Mouse (Mus musculus): ENCODE data around the gene Dpp6. TPM values are rescaled to one million over a fixed set of nuclear protein-coding genes. Genes with fewer than 3 reads are reported as not detected.

Gene Dpp6
- polyA plus RNA-seq, 1 experiment from 2014 or later = 15.0 TPM

GRCm38 (mm10) chr5:27375841-27376240 is 558.8 kb downstream of the Dpp6 start:
- Histone ChIP-seq H3K9me3 (no peaks in the 10 kb centered on the region), H3K4me1 (no peaks in the 10 kb centered on the region), H3K4me3 (replicated peaks) (no peak overlapping the region), H3K27me3 (no peaks in the 10 kb centered on the region), H3K4me2 (no peak overlapping the region), H3K36me3 (replicated peaks) (no peaks in the 10 kb centered on the region), H3K27ac (no peak overlapping the region), H3K9ac (no peak overlapping the region)
- ATAC-seq (ENCODE audit: low FRiP score) = no peak
- WGBS = 93% methylated on average over 3 of the region's 3 CpGs

DNA sequence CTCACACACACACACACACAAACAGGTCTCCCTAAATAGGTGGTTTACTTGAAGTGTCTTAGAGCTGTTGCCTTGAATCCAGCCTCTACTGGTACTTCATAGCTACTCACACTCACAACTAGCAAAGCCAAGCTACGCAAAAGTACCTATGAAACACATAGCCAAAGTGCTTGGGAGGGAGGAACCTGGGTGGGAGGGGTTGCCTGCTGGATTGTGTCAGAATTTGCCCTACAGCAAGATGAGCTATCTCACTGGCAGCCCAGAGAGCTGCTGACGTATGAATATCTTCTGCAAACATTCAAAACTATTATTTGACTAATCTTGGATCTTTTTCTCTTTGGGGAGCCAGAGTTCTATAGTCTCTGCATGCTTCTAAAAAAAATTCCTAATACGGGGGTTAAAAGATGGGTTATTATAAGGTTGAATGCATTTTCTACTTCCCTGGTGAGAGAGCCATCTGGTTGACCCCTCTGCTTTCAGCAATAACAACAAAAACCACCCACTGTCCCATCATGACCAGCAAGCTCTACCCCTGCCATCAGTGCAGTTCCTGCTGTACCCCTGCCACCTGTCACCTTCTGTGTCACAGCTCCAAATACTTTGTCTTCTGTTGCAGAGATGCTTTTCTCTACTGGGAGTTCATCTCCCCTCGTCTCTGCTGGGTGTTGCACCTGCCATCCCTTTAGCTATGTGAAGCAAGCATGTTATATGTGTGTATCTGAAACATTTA is 563.8 kb downstream of the Dpp6 start:
- no peaks in the 10 kb centered on the region for H3K27me3 ChIP-seq

GRCm38 (mm10) chr5:27398371-27398770 is 581.4 kb downstream of the Dpp6 start:
- Histone ChIP-seq H3K4me1 (no peaks in the 10 kb centered on the region), H3K9ac (no peak overlapping the region), H3K4me3 (replicated peaks) (no peak overlapping the region), H3K4me2 (no peak overlapping the region), H3K9me3 (no peaks in the 10 kb centered on the region), H3K27ac (no peak overlapping the region), H3K27me3 (no peaks in the 10 kb centered on the region), H3K36me3 (replicated peaks) (no peaks in the 10 kb centered on the region)
- 84% methylated on average over 3 of the region's 3 CpGs for WGBS
- no peak for ATAC-seq (ENCODE audit: low FRiP score)

More for the DNA sequence above, 563.8 kb downstream of the Dpp6 start:
- H3K9me3 ChIP-seq = no peaks in the 10 kb centered on the region
- H3K4me2 ChIP-seq = no peak overlapping the region
- no peak overlapping the region for H3K4me3 ChIP-seq (replicated peaks)
- H3K27ac ChIP-seq = no peak overlapping the region
- H3K36me3 ChIP-seq (replicated peaks) = no peaks in the 10 kb centered on the region
- no peak overlapping the region for H3K9ac ChIP-seq
- WGBS = 82% methylated on average over 4 of the region's 4 CpGs
- H3K4me1 ChIP-seq = no peaks in the 10 kb centered on the region
- ATAC-seq (ENCODE audit: low FRiP score) = no peak

DNA sequence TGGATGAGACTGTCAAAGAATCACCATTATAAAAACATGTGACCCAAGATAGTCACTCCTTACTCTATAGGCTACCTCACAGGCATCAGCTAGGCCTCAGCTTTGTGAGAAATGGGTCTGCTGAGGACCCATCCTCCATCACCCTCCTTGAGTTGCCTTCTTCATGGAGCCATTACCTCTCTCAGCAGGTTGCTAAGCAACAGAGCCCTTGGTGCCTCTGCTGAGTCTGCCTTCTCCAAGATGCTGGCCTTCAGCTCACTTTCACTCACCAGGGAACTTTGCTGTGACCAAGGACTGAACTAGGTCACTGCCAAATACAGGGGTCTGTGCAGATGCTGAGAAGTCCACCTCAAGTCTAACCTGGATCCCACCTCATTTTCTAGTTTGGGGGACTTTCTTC is 582.1 kb downstream of the Dpp6 start:
- Histone ChIP-seq H3K4me3 (replicated peaks) (no peak overlapping the region), H3K4me2 (no peak overlapping the region), H3K9me3 (no peaks in the 10 kb centered on the region), H3K36me3 (replicated peaks) (no peaks in the 10 kb centered on the region), H3K27me3 (no peaks in the 10 kb centered on the region), H3K9ac (no peak overlapping the region), H3K27ac (no peak overlapping the region), H3K4me1 (no peaks in the 10 kb centered on the region)
- no peak for ATAC-seq (ENCODE audit: low FRiP score)

DNA sequence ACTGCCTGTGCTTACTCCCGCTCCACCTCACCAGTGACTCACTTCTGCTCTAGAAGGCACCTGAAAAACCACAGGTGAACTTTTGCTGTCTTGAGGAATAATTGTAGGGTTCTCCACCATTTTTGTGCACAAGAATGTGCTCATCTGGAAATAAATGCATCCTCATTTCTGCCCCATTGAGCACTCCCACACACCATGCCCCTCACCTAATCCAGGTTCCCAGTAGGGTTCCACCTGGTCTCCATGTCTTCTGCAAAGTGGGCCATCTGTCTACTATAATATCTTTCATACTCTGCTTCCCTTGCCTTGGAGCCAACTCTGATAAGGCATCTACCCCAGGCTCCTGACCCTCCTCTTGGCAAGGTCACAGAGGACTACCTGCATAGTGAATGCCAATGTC is 585.6 kb downstream of the Dpp6 start:
- no peaks in the 10 kb centered on the region for H3K9me3 ChIP-seq
- no peak overlapping the region for H3K4me2 ChIP-seq
- no peak overlapping the region for H3K4me3 ChIP-seq (replicated peaks)
- WGBS = 94% methylated on average over 1 of the region's 1 CpGs
- H3K9ac ChIP-seq = no peak overlapping the region
- ATAC-seq (ENCODE audit: low FRiP score) = no peak
- no peak overlapping the region for H3K27ac ChIP-seq
- no peaks in the 10 kb centered on the region for H3K4me1 ChIP-seq
- H3K36me3 ChIP-seq (replicated peaks) = no peaks in the 10 kb centered on the region
- no peaks in the 10 kb centered on the region for H3K27me3 ChIP-seq

GRCm38 (mm10) chr5:27408854-27409253 is 591.9 kb downstream of the Dpp6 start:
- Histone ChIP-seq H3K27ac (no peak overlapping the region), H3K27me3 (no peaks in the 10 kb centered on the region), H3K36me3 (replicated peaks) (no peaks in the 10 kb centered on the region), H3K4me2 (no peak overlapping the region), H3K9ac (no peak overlapping the region), H3K4me3 (replicated peaks) (no peak overlapping the region), H3K4me1 (no peaks in the 10 kb centered on the region), H3K9me3 (no peaks in the 10 kb centered on the region)
- WGBS = 83% methylated on average over 7 of the region's 7 CpGs
- no peak for ATAC-seq (ENCODE audit: low FRiP score)

DNA sequence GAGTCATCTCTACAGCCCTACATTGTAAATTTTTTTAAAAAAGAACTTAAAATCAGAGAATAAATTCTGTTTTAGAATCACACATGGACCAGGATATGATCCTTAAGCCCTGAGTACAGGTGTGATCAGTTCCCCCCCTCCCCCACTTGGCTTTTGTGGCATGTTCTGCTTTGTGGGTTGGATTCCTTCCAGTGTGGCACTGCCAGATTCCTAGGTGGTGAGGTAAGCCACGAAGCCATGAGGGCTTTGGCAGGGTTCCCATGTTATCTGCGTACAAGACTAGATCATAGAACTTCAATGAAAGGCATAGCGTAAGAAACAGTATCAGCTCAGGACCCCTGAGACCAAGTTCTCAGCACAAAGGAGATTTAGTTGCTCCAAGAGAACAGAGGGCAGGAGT is 596.0 kb downstream of the Dpp6 start:
- 69% methylated on average over 3 of the region's 3 CpGs for WGBS
- Histone ChIP-seq H3K4me1 (no peaks in the 10 kb centered on the region), H3K27me3 (no peaks in the 10 kb centered on the region), H3K9me3 (no peaks in the 10 kb centered on the region), H3K4me2 (no peak overlapping the region), H3K36me3 (replicated peaks) (no peaks in the 10 kb centered on the region), H3K4me3 (replicated peaks) (no peak overlapping the region), H3K9ac (no peak overlapping the region), H3K27ac (no peak overlapping the region)
- no peak for ATAC-seq (ENCODE audit: low FRiP score)

DNA sequence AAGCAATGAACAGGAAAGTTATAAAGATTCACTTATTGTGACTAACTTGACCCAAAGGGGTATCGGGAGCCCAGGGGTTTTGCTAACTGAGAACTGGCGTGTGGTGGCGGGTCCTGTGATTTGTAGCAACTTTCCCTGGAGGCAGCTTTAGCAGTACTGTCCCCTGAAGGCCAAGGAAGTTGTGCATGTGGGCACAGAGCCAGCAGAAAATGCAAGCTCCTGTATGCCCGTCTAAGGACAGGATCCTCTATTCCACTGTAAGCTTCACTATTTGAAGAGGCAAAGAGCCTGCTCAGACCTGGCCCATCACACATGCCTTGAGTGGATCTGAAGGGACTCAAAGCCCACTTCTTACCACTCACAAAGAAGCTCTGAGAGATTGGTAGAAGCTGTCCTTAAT is 598.5 kb downstream of the Dpp6 start:
- H3K4me2 ChIP-seq = no peak overlapping the region
- no peaks in the 10 kb centered on the region for H3K9me3 ChIP-seq
- no peak overlapping the region for H3K4me3 ChIP-seq (replicated peaks)
- H3K4me1 ChIP-seq = no peaks in the 10 kb centered on the region
- no peaks in the 10 kb centered on the region for H3K27me3 ChIP-seq
- no peak overlapping the region for H3K27ac ChIP-seq
- no peak for ATAC-seq (ENCODE audit: low FRiP score)
- no peak overlapping the region for H3K9ac ChIP-seq
- WGBS = 88% methylated on average over 4 of the region's 4 CpGs
- H3K36me3 ChIP-seq (replicated peaks) = no peaks in the 10 kb centered on the region

GRCm38 (mm10) chr5:27416571-27416970 is 599.6 kb downstream of the Dpp6 start:
- ATAC-seq (ENCODE audit: low FRiP score) = no peak
- Histone ChIP-seq H3K27me3 (no peaks in the 10 kb centered on the region), H3K9ac (no peak overlapping the region), H3K4me3 (replicated peaks) (no peak overlapping the region), H3K36me3 (replicated peaks) (no peaks in the 10 kb centered on the region), H3K9me3 (no peaks in the 10 kb centered on the region), H3K4me1 (no peaks in the 10 kb centered on the region), H3K4me2 (no peak overlapping the region), H3K27ac (no peak overlapping the region)
- WGBS = 68% methylated on average over 4 of the region's 4 CpGs

DNA sequence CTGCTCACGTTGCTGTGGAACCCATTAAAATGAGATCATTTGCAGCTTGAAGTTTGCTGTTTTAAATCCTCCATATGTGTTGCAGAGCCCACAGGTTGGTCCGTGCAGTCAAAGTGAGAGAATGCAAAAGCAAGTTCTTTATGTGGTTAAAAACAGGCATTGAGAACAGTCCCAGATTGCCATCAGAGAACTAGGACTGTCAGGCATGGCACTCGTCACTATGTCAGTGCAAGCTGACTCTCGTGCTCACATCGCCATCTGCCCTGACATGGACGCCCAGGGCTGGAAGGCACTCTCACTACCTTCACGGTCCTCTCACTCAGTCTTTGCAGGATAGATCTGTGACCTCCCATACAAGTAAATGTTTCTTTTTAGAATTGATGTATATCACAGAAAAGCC is 600.4 kb downstream of the Dpp6 start:
- 82% methylated on average over 7 of the region's 7 CpGs for WGBS
- no peak for ATAC-seq (ENCODE audit: low FRiP score)
- no peak overlapping the region for H3K9ac ChIP-seq
- H3K27me3 ChIP-seq = no peaks in the 10 kb centered on the region
- no peaks in the 10 kb centered on the region for H3K4me1 ChIP-seq
- no peaks in the 10 kb centered on the region for H3K9me3 ChIP-seq
- no peak overlapping the region for H3K27ac ChIP-seq
- no peaks in the 10 kb centered on the region for H3K36me3 ChIP-seq (replicated peaks)
- H3K4me2 ChIP-seq = no peak overlapping the region
- no peak overlapping the region for H3K4me3 ChIP-seq (replicated peaks)

GRCm38 (mm10) chr5:27418856-27419255 is 601.9 kb downstream of the Dpp6 start:
- Histone ChIP-seq H3K9me3 (no peaks in the 10 kb centered on the region), H3K4me2 (no peak overlapping the region), H3K4me3 (replicated peaks) (no peak overlapping the region), H3K27ac (no peak overlapping the region), H3K4me1 (no peaks in the 10 kb centered on the region), H3K27me3 (no peaks in the 10 kb centered on the region), H3K36me3 (replicated peaks) (no peaks in the 10 kb centered on the region), H3K9ac (no peak overlapping the region)
- ATAC-seq (ENCODE audit: low FRiP score) = no peak
- 79% methylated on average over 1 of the region's 1 CpGs for WGBS

DNA sequence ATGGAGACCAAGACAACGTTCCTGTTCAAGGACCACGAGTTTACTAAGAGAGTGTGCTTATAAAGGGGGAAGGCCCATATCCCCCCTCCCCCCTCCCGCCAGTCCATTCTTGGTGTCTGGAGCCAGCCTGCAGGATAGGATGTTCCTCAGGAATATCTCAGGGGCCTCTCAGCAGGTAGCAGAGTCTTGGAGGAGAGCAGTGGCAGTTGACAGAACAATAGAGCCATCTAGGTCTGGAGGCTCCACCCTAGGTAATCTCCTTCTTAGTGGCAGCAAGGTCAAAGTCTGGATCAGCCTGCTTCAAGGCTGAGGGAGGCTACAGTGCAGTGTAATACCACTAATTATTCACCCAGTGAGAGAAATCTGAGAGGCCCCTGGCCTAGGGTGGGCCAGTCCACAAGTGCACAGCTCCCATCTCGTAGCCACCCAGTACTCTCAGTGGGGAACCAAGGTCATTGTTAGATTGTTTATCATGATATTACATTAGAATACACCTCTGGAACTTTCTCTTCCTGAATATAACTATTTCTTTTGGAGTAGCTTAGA is 604.2 kb downstream of the Dpp6 start:
- Histone ChIP-seq H3K27ac (no peak overlapping the region), H3K4me3 (replicated peaks) (no peak overlapping the region), H3K9me3 (no peaks in the 10 kb centered on the region), H3K4me1 (no peaks in the 10 kb centered on the region), H3K36me3 (replicated peaks) (no peaks in the 10 kb centered on the region), H3K9ac (no peak overlapping the region), H3K27me3 (no peaks in the 10 kb centered on the region), H3K4me2 (no peak overlapping the region)
- ATAC-seq (ENCODE audit: low FRiP score) = no peak
- 78% methylated on average over 4 of the region's 4 CpGs for WGBS

GRCm38 (mm10) chr5:27423766-27424165 is 606.8 kb downstream of the Dpp6 start:
- Histone ChIP-seq H3K4me2 (no peak overlapping the region), H3K9me3 (no peaks in the 10 kb centered on the region), H3K4me3 (replicated peaks) (no peak overlapping the region), H3K9ac (no peak overlapping the region), H3K36me3 (replicated peaks) (no peaks in the 10 kb centered on the region), H3K4me1 (no peaks in the 10 kb centered on the region), H3K27ac (no peak overlapping the region), H3K27me3 (no peaks in the 10 kb centered on the region)
- 70% methylated on average over 3 of the region's 3 CpGs for WGBS
- ATAC-seq (ENCODE audit: low FRiP score) = no peak
